In genomic region chr17:27561809-27562526, GRCm38 (mm10) we compare ENCODE assay signal across 9 mouse cellular contexts. TPM values are rescaled to one million over a fixed set of nuclear protein-coding genes. Genes with fewer than 3 reads are reported as not detected.
DNase-seq lines count a peak whose midpoint lies in the region; ATAC-seq and TF ChIP-seq lines count a peak whose summit lies in the region.
"Had no signal": no experiment of that assay in that cellular context is flagged by ENCODE, and none has a peak within 500 bp of the region (broad histone marks: within the 10 kb centered on the region; RNA-seq: fewer than 3 reads in every experiment).

No protein-coding gene starts in this region.

- no peak overlapping the region for H3ac ChIP-seq in myocyte (ENCODE audit: control insufficient read depth, insufficient read length)

- 0 out of 2 replicates have a peak, but pooled peaks cover 2% of the 10 kb centered on the region for H3K36me3 ChIP-seq in neural tube, embryonic 11.5 days (ENCODE audit: control insufficient read depth, insufficient read depth, low read length)
- no peaks in the 10 kb centered on the region for H3K36me3 ChIP-seq in myocyte (ENCODE audit: control insufficient read depth, insufficient read depth)

- 0 out of 2 replicates have a peak overlapping the region, but pooled peaks have one; percentile 27 for H3K27ac ChIP-seq in neural tube, embryonic 11.5 days (ENCODE audit: low read depth, low read length)
- peak overlapping the region; percentile 14; the same call in 1 of the 2 replicates for H3K27ac ChIP-seq in bone marrow, adult 2 months (ENCODE audit: control insufficient read depth, insufficient read depth, low read depth, low read length, poor library complexity)

- DNase-seq in cerebellum, adult 11-12 months: peak; percentile 57
- no peak for DNase-seq in cerebellum, postnatal 10 days
- no peak for DNase-seq in neural tube, embryonic 11.5 days (ENCODE audit: low spot score)
- DNase-seq in neural tube, embryonic 10.5 days (ENCODE audit: extremely low spot score, low spot score): no peak
- no peak for DNase-seq in embryo, embryonic 11 days
- no peak for DNase-seq in thymus, postnatal 25 days

- peaks cover 27% of the 10 kb centered on the region for H3K79me2 ChIP-seq in myocyte (ENCODE audit: control insufficient read depth, insufficient read depth)

- H3K9ac ChIP-seq in neural tube, embryonic 11.5 days (ENCODE audit: low read length): no peak overlapping the region

- TF ChIP-seq CTCF in bone marrow, adult 2 months (IDR thresholded peaks at IDR 0.05; ENCODE audit: control insufficient read depth, insufficient read depth, low read length): no peak

- H3K4me3 ChIP-seq in neural tube, embryonic 11.5 days (ENCODE audit: low read depth, low read length): no peak overlapping the region; the same call in 1 of the 2 replicates
- no peak overlapping the region for H3K4me3 ChIP-seq in bone marrow, adult 2 months (replicated peaks; ENCODE audit: control insufficient read depth, low read depth, low read length)
- no peak overlapping the region for H3K4me3 ChIP-seq in myocyte

- no peaks in the 10 kb centered on the region for H3K9me3 ChIP-seq in neural tube, embryonic 11.5 days (ENCODE audit: control insufficient read depth, low read length)

- 68% methylated on average over 9 of the region's 11 CpGs for WGBS in neural tube, embryonic 11.5 days
- WGBS in bone marrow, adult 2 months: 44% methylated on average over 11 of the region's 11 CpGs

- ATAC-seq in neural tube, embryonic 11.5 days (ENCODE audit: insufficient read depth, low FRiP score, low TSS enrichment): no peak

- TF ChIP-seq POLR2A in bone marrow, adult 2 months (IDR thresholded peaks at IDR 0.05; ENCODE audit: borderline replicate concordance, control insufficient read depth, low read depth, low read length): no peak
- TF ChIP-seq POLR2A in myocyte (IDR thresholded peaks at IDR 0.05; ENCODE audit: insufficient read length, low read depth): no peak

- no peak overlapping the region for H3K4me2 ChIP-seq in neural tube, embryonic 11.5 days (ENCODE audit: low read depth)
- peak overlapping the region; percentile 63 for H3K4me2 ChIP-seq in myocyte (ENCODE audit: low read depth)

- H3K4me1 ChIP-seq in neural tube, embryonic 11.5 days (ENCODE audit: control insufficient read depth, insufficient read depth, low read length): peaks cover 37% of the 10 kb centered on the region
- peaks cover 8% of the 10 kb centered on the region for H3K4me1 ChIP-seq in bone marrow, adult 2 months (ENCODE audit: control insufficient read depth, insufficient read depth, low read length)

- no peaks in the 10 kb centered on the region for H3K27me3 ChIP-seq in neural tube, embryonic 11.5 days (ENCODE audit: control insufficient read depth, insufficient read depth, low read length)
- no peaks in the 10 kb centered on the region for H3K27me3 ChIP-seq in myocyte (ENCODE audit: control insufficient read depth, insufficient read depth, insufficient read length)

TF ChIP-seq in myocyte, 11 proteins besides CTCF, POLR2A, EP300 and RAD21:
- TF ChIP-seq TCF3 (IDR thresholded peaks at IDR 0.05; ENCODE audit: insufficient read length, low read depth) (no peak), POLR2AphosphoS2 (IDR thresholded peaks at IDR 0.05; ENCODE audit: insufficient read length, low read depth) (peak; percentile 18), CEBPB (IDR thresholded peaks at IDR 0.05; ENCODE audit: insufficient read depth, poor library complexity, severe bottlenecking) (no peak), E2F4 (IDR thresholded peaks at IDR 0.05; ENCODE audit: insufficient read depth) (no peak), REST (IDR thresholded peaks at IDR 0.05; ENCODE audit: insufficient read depth, insufficient read length) (no peak), USF1 (IDR thresholded peaks at IDR 0.05; ENCODE audit: low read depth) (no peak), MYOD1 (IDR thresholded peaks at IDR 0.05; ENCODE audit: control insufficient read depth in 1 of 3, insufficient read length in 2 of 3, low read depth in 2 of 3) (peak in 1 of 3 experiments; percentile 63), TCF12 (IDR thresholded peaks at IDR 0.05; ENCODE audit: insufficient read depth, poor library complexity, severe bottlenecking) (no peak), MYOG (IDR thresholded peaks at IDR 0.05; ENCODE audit: control insufficient read depth in 1 of 3, insufficient read depth in 1 of 3, insufficient read length in 2 of 3, low read depth in 2 of 3) (peak in 1 of 3 experiments; percentile 42), MAX (IDR thresholded peaks at IDR 0.05; ENCODE audit: low read depth) (no peak), SRF (IDR thresholded peaks at IDR 0.05; ENCODE audit: control insufficient read depth, insufficient read length, low read depth) (no peak)

RNA-seq across cellular contexts. Expression of gene AI413582, which starts 3.6 kb away (rescaled TPM):
- 19.3 and 24.4 TPM in 2 replicates for polyA plus RNA-seq in neural tube, embryonic 11.5 days (2014; fragmentation: Nextera tagmentation; extraction: Ambion mirVana)
- polyA plus RNA-seq in bone marrow, adult 2 months (2011; ENCODE audit: insufficient read depth, insufficient read length, low replicate concordance, missing spikeins): 17.7 and 22.0 TPM in 2 replicates
- 46.0 TPM for polyA plus RNA-seq in myocyte (2012; fragmentation: generic; extraction: Trizol)

RNA-seq across cellular contexts. Expression of gene Hmga1, which starts 5.7 kb away (rescaled TPM):
- polyA plus RNA-seq in neural tube, embryonic 11.5 days (2014; fragmentation: Nextera tagmentation; extraction: Ambion mirVana): 425 and 456 TPM in 2 replicates
- polyA plus RNA-seq in bone marrow, adult 2 months (2011; ENCODE audit: insufficient read depth, insufficient read length, low replicate concordance, missing spikeins): 38.0 and 99.4 TPM in 2 replicates
- polyA plus RNA-seq in myocyte (2012; fragmentation: generic; extraction: Trizol): 60.9 TPM

RNA-seq across cellular contexts. Expression of gene Grm4, which starts 40.8 kb away (rescaled TPM):
- polyA plus RNA-seq in neural tube, embryonic 11.5 days (2014; fragmentation: Nextera tagmentation; extraction: Ambion mirVana): 1.8 and 2.5 TPM in 2 replicates
- polyA plus RNA-seq in bone marrow, adult 2 months (2011; ENCODE audit: insufficient read depth, insufficient read length, low replicate concordance, missing spikeins): not detected in 2 replicates
- not detected for polyA plus RNA-seq in myocyte (2012; fragmentation: generic; extraction: Trizol)
- polyA plus RNA-seq: liver, embryonic 16.5 days had no signal
